Mouse (Mus musculus) left cerebral cortex, adult 8-10 months (tissue): ENCODE results near the gene Pde10a. TPM values are rescaled to one million over a fixed set of nuclear protein-coding genes. Genes with fewer than 3 reads are reported as not detected.
A peak's percentile ranks its signal among the peaks of the same experiment; 100 is the strongest.

ENCODE experiments used
- DNase-seq, 2 experiments: peaks; one replicate each; pipeline ENCODE4 v3.0.0; 2022; ENCODE audit warnings: low spot score in 2 of 2
- total RNA-seq, 4 experiments: library from RNA; stranded (reverse); gene quantifications; 2 replicates each; pipeline ENCODE4 v1.2.4; 2022

The Pde10a gene
- total RNA-seq, 4 experiments from 2014 or later, result 174 to 238 (median 211) TPM

DNA sequence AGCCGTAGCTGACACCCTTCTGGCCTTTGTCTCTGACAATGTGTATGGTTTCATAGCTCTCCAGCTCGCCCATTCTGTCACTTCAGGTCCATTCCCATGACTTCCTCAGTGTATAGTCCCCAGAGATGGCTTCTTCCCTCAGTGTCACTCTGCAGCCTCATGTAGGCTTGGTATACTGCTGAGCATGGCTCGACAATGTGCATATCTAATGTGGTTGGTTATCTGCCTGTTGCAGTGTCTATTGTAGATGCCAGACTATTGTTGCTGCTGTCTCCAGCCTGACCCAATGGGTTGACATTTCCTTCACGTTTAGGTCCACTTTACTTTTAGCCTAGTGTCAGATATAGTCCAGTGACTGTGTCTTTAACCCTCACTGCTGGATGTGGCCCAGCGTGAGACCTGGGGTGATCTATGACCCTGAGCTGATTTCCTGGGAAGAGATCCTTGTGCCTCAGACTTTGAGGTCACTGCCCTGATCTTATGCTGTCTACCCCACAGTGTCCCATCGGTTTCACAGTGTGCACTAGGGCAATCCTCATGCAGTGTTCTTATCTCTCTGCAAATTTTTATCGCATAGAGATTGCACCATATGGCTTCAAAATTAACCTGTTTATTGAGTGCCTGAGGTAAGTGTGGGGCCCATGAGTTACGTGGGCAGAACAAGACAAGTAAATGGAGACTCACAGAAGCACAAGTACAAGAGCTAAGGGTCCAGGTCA is 48.5 kb downstream of the Pde10a start:
- no peak for DNase-seq

GRCm38 (mm10) chr17:8580360-8580759 is 55.2 kb downstream of the Pde10a start:
- DNase-seq, result no peak

DNA sequence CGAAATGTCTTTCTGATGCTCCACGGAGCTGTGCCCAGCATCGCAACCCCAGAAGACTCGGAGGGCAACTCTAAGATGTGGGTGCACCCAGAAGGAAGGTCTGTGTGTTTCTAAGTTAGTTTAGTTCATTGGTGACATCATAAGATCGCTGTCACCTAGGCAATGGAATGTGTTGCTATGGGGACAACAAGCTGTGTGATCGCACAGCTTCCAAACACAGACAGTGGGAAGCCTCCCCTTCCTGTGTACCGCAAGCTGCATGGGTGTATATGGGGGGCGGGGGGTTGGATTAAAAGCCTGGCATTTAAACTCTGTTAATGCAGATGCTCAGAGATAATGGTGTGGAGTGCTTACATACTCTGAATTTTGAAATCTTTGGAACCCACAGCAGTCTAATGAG is 56.4 kb downstream of the Pde10a start:
- peak in 1 of 2 experiments; percentile 17 for DNase-seq

DNA sequence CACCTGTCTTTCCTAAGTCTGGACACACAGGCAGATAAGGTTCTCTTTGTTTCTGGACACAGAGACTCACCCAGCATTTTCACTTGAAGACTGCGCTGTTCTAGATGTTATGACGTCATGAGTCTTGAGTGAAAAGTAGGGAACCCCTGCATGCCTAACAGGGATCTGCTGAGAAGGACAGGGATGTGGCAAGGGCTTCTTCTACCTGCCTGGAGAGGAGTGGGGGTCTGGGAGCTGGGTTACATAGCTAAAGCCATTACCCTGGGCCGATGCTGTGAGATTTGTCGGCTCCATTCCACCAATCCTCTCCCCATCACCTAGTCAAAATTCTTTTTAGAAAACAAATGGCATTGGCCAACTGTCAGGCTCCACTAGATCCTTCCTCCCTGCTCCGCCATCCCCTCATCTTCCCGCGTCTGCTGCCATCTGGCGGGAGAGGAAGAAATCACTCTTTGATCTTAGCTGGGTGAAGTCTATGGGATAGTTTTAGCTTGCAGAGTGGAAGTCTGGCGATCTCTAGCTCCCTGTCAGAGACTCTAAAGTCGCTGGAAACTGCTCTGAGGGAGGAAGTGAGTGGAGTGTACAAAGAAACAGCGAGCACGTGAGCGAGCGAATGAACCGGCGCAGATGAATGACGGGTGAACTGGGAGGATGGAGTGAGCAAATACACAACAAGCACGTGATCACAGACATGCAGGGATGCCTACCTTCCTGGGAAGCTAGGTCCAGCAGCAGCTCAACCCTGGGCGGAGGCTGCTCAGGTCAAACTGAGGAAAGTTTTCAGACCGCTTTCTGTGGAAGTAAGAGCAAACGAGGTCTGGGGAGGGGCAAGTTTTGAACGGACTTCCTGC is 67.5 kb downstream of the Pde10a start:
- DNase-seq, result peak; percentile 25 to 57

- DNase-seq, result peak in 1 of 2 experiments; percentile 48
Observed at GRCm38 (mm10) chr17:8597790-8598189, 72.6 kb downstream of the Pde10a start.

DNA sequence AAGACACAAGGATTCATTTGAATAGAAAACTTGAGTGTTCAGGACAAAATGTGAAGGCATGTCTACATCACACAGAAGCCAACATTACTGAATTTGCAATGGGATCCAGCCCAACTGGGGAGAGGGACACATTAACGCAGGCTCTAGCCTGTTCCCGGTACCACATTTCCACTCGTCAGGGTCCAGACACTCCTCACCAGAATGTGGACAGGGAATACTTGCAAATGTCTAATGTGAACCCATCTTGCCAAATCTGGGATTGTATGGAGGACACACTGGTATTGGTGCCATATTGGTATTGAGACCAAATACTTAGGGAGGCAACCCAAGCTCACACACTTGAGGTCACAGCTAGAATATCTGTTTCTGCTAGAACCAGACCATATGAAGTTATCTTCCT is 77.8 kb downstream of the Pde10a start:
- no peak for DNase-seq

- DNase-seq, result no peak
Observed at GRCm38 (mm10) chr17:8605921-8606320, 80.7 kb downstream of the Pde10a start.

GRCm38 (mm10) chr17:8606695-8607094 is 81.5 kb downstream of the Pde10a start:
- no peak for DNase-seq

DNA sequence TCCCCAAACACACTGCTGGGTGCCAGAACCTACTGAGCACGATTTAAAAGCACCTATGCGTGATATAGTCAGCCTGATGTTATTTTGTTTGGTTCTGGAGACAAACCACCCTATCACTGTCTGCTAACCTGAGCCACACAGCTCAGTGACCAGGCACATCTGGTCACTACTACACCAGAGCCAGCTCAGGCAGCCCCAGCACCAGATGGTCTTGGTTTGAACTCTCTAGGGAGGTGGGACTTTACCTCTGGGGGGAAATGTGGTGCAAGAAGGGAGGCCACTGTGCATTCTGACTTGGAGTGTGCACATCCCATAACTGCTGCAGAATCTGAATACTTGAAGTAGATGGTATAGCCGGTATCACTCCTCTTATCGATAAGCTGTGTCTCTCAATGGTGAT is 86.7 kb downstream of the Pde10a start:
- DNase-seq, result no peak

DNA sequence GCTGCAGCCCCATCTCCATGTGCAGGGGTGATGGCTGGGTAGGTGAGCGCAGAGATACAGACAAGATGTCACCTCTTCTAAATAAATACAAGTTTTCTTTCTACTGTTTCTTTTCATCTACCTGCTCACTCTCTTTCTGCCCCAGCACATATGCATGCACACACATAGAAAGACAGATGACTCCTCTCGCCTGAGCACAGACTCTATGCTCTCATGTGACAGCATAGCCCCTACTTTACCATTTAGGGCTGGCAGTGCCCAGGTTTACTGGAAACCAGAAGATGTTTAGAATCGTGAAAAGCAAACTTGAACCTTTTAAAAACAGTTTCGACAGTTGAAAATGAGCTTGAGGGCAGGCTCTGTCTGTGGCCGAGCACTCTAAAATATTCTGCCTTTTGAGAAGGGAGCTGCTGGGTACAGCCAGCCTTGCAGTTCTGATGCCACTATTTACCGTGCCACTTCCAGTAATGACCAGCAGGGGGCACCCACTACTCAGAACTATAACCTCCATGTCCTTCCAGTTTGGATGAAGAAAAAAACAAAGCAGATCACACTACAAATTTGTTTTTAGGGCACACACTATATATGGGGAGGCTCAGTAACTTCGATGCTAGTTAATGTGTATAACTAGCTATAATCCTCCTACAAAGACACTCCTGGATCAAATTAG is 88.8 kb downstream of the Pde10a start:
- peak; percentile 64 to 79 for DNase-seq

DNA sequence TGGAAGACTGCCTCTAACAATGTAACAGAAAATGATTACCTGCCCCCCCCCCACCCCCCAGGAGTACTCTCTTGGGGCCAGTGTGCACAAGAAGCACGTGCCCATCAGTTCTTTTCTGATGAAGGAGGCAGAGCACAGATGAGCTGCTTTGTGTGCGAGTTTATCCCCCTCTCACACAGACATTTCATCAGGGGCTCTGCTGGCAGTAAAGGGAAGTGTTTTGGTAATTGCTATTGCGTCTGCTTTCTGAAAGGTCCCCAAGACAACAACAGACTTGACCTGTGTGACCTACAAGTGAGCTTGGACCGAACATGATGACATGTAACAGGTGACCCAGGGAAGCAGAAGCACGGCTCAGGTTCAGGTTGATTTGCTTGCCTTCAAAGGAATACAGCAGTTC is 95.2 kb downstream of the Pde10a start:
- no peak for DNase-seq

DNA sequence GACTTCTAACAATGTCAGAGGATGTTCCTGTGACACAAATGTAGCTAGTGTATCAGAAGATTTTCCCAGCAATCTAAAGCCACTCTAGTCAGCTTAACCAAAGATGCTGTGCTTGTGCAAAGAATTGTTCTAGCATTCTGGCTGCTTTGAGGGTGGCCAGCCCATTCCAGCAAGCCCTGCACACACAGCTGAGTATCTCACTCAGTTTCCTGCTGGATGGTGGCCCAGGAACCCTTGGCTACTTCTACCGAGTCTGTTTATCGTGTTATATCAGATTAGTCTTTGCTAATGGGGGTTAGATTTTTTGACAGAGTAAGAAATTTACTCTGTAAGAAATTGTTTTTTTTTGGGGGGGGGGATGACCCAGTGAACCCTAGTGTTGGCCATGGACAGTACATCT is 95.9 kb downstream of the Pde10a start:
- DNase-seq, result no peak

DNA sequence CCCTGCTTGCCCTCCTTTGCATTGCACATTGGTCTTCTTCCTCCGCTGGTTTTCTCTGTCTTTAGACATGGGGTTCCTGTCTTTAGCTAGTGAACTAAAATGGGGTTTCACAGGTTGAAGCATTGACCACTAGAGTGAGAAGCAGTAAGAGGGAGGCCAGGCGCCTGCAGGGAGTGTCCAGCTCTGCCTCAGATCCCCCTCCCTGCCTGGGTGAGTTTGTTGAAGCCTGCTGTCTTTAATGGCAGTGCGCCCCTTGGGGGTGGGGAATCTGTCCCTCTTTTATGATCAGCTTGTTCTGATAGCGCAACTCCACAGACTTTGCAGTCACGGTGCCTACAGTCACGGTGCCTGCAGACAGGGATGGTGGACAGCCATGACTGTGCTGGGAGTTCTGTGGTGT is 96.7 kb downstream of the Pde10a start:
- DNase-seq, result no peak

GRCm38 (mm10) chr17:8626421-8626820 is 101.2 kb downstream of the Pde10a start:
- no peak for DNase-seq

GRCm38 (mm10) chr17:8631701-8632100 is 106.5 kb downstream of the Pde10a start:
- no peak for DNase-seq

DNA sequence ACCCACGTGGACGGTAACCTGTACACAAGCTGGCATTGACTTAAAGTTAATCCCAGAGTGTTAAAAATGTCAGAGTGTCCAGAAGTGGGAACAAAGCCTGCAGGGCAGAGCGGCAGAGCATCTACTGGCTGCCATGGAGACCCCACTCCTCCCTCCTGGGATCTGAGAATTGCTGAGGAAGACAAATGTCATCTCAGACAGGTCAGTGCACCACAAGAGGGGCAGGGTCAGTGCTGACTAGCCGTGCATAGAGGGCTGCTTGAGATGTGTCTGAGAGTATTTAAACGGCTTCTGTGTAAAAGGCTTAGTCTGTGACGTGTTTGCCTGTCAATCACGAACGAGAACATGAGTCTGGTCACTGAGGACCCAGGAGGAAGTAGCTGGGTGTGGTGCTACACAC is 108.4 kb downstream of the Pde10a start:
- no peak for DNase-seq

GRCm38 (mm10) chr17:8634476-8634875 is 109.3 kb downstream of the Pde10a start:
- DNase-seq, result no peak

- no peak for DNase-seq
Observed at GRCm38 (mm10) chr17:8636231-8636630, 111.1 kb downstream of the Pde10a start.

GRCm38 (mm10) chr17:8636691-8637090 is 111.5 kb downstream of the Pde10a start:
- DNase-seq, result no peak

DNA sequence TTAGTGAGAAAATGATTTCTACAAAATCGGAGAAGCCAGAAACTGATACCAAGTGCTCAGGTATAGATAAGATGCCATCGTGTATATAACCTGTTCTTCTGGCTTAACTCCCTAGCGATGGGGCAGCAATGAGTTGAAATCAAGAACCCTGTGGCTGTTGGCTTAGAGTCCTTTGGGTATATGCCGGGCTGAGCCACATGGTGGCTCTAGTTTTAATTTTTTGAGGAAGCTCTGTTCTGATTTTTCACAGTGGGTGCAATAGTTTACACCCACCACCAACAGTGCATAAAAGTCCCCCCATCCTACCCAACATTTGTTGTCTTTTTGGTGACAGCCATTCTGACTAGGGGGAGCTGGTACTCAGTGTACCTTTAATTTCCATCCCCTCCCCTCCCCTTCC is 112.0 kb downstream of the Pde10a start:
- no peak for DNase-seq

- no peak for DNase-seq
Observed at GRCm38 (mm10) chr17:8639703-8640380, 114.7 kb downstream of the Pde10a start.
